16 mouse cellular contexts compared by ENCODE assay signal in the genomic region with DNA sequence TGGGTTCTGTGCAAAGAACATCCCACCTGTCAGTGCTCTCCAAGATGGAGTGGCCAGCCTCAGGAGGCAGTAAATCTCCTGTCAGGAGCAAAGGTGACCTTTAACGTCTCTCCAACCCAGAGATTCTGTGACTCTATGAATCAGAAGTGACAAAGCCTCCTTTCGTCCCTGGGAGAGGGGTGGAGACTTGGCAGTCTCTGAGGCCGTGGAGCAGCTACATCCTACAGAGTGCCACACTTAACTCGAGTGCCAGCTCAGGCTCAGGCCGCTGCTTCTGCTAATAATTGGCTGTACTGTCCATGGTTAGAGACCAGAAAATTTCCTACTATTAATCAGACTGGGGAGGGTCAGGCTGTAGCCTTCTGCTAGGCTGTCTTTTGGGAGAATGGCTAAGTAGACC.
DNase-seq lines count a peak whose midpoint lies in the region; TF ChIP-seq lines count a peak whose summit lies in the region.
"Had no signal": no experiment of that assay in that cellular context is flagged by ENCODE, and none has a peak within 500 bp of the region (broad histone marks: within the 10 kb centered on the region; RNA-seq: fewer than 3 reads in every experiment).

No protein-coding gene starts in this region.

- peak; percentile 34 for DNase-seq in left cerebral cortex, postnatal 4 days
- DNase-seq in left cerebral cortex, adult 8-10 months (ENCODE audit: low spot score in 2 of 2): no peak
- peak; percentile 86 to 92 for DNase-seq in adrenal gland, adult (ENCODE audit: inconsistent age in 2 of 2, low spot score in 1 of 2)
- DNase-seq in adrenal gland, adult 2 months: peak; percentile 89
- peak; percentile 54 for DNase-seq in brain, embryonic 14.5 days (ENCODE audit: low read depth)
- DNase-seq in natural killer cell, adult 2 months (ENCODE audit: low spot score in 2 of 2): no peak
- DNase-seq in testis, postnatal 10 days (ENCODE audit: low spot score): no peak
- DNase-seq: cerebellum, adult 11-12 months; gastrocnemius, adult 2 months; heart, postnatal 10 days; kidney, adult 18-20 months; kidney, postnatal 10 days; liver; retina, postnatal 1 day; right cerebral cortex, postnatal 4 days; thymus, postnatal 14 days had no signal

- no peak for TF ChIP-seq CTCF in brain, embryonic 14.5 days (IDR thresholded peaks at IDR 0.05; ENCODE audit: borderline replicate concordance, extremely low read depth, insufficient read depth, insufficient read length)

- intact Hi-C loops in left cerebral cortex, postnatal 4 days (cut with DNase I): no loop called here

- no peak for TF ChIP-seq POLR2A in brain, embryonic 14.5 days (IDR thresholded peaks at IDR 0.05; ENCODE audit: borderline replicate concordance, extremely low read depth, insufficient read depth, insufficient read length, poor library complexity, severe bottlenecking)

Comparison
In these comparisons a context has a peak if more than half of its experiments do, and no peak if none do; other contexts are left out.
1. DNase-seq: peak in left cerebral cortex, postnatal 4 days (single experiment), adrenal gland, adult (2 of 2), adrenal gland, adult 2 months (single experiment) and brain, embryonic 14.5 days (single experiment); none in left cerebral cortex, adult 8-10 months (0 of 2), natural killer cell, adult 2 months (0 of 2) and testis, postnatal 10 days (single experiment).